Mouse (Mus musculus) R1 (cell line): Measurements from ENCODE around the gene Vamp2.

Source experiments
- DNase-seq: peaks from one replicate; pipeline ENCODE4 v3.0.0-alpha.2; 2018; ENCODE audit warnings: low read depth, low spot score

The Vamp2 gene

GRCm38 (mm10) chr11:69133566-69133922 is 45.3 kb downstream of the Vamp2 start:
- DNase-seq: peak; percentile 94

- DNase-seq: peak; percentile 92
Observed at GRCm38 (mm10) chr11:69133923-69134621, 45.8 kb downstream of the Vamp2 start.

- no peak for DNase-seq
Observed at GRCm38 (mm10) chr11:69134622-69134968, 46.3 kb downstream of the Vamp2 start.

- DNase-seq: no peak
Observed at GRCm38 (mm10) chr11:69135361-69135760, 47.1 kb downstream of the Vamp2 start.
